Mouse (Mus musculus): ENCODE measurements around the gene Fryl.
A peak's percentile ranks its signal among the peaks of the same experiment; 100 is the strongest.

Fryl gene

DNA sequence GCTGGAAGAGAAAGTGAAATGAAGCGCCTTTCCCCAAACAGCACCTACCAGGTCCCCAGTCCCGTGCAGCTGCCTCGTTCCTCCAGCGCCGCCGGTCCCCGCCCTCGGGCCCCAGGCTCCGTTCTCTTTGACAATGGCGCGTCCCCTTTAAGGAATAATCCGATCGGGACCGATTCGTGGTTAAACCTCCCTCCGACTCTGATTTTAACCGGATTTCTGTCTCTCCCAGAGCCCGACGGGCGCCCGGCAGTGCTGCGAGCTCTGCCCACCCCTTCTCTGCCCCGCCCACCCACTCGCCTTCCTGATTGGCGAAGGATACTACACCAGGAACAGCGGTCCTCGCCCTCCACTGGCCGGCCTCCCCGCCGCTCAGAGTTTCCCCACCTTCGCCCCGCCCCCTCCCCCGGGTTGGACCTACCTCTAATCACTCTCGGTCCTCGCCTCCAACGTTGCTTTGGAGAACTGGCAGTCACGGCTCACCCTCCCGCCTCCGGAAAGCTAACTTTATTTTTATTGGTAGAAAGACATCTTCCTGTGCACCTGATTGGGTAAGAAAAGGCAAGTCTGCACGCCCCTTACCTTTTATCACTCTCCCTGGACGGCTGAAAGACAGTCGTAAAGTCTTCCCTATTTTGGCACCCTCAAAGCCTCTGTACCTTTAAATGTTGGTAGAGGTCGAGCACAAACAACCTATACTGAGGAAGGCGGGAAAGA, at the start of gene Fryl:
Gene Fryl, minus strand, starts transcription at position 268 of the 714 bp plus-strand sequence.
- peak; percentile 96 for DNase-seq (ENCODE audit: low spot score)

DNA sequence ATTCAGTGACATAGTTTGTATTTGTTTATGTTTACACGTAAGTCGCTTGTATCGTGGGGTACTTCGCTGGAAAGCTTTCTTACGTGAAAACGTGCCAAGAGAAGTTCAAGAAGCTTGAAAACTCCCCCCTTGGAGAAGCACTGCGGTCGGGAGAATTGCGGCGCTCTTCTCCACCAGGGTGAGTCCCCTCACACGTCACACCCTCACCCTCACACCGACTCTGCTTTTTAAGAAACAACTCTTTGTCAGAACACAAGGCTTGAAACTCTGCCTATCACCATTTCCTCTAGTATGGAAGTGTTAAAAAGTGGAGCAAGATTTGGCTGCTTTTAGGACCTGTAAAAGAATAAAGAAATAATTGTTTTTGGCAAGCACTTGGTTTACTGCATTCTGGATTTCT, 48.1 kb upstream of the Fryl start:
- DNase-seq (ENCODE audit: low spot score): no peak

DNA sequence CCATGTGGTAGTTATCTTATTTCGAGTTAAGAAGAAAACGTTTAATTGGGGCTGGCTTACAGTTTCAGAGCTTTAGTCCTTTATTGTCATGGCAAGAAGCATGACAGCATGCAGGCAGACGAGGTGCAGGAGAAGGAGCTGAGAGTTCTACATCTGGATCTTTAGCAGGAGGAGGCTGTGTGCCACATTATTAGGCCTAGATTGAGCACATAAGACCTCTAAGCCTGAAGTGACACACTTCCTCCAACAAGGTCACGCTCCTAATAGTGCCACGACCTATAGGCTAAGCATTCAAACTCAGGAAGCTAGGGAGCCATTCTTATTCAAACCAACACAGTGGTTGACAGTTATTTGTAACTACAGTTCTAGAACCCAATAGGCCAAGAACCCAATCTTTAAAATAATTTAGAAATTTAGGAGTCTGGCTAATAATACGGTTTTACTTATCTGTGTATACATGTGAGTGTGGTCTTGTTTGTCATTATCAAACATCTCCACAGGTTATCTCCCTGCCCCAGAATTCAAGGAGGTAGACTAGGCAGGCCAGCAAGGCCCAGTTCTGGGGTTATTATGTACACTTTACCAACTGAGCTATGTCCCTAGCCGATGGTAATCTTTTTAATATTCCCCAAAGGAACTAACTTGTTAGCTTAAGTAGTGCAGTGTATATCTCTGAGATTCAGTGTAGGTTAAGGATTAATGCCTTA, 45.3 kb upstream of the Fryl start:
- no peak for DNase-seq (ENCODE audit: low spot score)

DNA sequence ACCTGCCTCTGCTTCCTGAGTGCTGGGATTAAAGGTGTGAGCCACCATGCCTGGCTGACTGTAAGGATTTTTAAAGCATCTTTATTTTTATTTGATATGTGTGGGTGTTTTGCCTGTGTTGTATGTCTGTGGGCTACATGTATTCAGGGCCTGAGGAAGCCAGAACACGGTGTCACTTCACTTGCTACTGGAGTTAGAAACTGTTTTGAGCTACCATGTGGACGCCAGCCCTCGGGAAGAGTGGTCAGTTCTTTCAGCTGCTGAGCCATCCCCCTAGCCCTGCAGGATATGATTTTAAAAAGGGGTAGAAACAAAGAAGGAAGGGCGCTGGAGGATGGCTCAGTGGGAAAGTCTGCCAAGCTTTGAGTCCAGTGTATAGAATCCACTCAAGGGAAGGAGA, 39.5 kb upstream of the Fryl start:
- no peak for DNase-seq (ENCODE audit: low spot score)

DNA sequence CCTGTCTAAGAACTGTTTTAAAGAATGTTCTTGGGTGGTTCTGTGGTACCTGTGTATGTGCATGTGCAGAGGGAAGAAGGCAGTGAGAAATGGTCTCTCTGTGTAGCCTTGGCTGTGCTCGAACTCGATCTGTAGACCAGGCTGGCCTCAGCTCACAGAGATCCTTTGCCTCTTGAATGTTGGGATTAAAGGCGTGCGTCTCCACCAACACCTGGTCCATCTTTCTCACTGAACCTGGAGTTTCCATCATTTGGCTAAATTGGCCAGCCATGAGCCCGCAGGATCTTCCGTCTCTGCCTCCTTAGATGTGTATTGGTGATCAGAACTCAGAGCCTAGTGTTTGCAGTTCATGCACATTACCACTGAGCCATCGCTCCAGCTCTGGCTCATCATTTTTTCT, 38.6 kb upstream of the Fryl start:
- DNase-seq (ENCODE audit: low spot score): no peak

DNA sequence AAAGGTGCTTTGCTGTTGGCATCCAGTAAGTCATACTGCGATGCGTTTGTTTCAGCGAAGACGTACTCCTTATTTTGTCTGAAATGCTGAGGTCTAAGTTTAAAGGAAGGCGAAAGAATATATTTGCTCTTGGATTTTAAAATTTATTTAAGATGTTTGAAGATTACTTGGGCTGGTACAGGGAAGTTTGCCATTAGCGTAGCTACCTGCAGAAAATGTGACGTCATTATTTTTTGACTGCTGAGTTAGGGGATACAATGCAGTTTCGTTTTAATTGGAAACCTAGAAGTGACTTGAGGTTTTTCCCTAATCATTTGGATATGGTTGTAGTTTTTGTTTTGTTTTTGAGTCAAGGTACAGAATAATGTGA, 37.0 kb upstream of the Fryl start:
- no peak for DNase-seq (ENCODE audit: low spot score)

DNA sequence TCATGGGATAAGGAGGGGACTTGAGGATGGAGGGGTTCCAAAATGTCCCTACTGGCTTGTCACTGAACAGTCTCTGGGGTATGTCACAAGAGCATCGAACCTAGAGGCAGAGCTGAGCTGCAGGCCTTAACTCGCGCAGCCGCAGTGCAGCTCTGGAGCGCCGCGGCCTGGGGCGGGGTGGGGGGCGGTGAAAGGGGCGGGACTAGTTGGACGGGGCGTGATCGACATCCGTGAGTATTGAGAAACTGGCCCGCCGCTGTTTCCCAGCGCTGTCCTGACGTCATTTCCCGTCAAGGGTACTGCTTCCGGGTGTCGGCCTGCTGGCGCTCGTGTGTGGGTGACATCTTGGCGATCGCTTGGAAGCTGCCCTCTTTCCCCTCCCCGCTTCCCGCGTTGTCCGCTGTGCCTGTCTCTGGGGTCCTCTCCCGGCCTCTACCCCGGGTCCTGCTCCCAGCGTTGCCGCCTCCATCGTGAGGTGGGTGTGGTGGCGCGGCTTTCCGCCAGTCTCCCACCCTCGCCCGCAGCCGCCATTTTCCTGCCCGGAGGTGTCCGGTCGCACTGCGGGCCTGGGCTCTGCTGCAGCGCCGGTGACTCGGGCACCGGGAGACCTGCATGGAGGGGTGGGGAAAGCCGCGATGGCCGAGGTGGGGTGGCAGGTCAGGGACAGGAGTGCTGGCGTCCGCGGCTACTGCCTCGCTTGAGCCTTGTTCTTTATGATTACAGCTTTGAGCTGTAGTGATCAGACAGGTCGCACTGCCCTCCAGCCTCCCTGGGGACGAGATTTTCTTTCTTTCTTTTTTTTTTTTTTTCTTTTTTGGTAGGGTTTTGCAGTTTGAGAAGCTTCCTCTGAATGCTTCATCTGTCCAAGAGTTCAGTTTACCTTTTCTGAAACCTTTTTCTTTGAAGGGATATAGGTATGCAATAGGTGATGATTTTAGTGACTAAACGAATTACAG, 36.4 kb upstream of the Fryl start, which contains the start of gene Ociad1:
Gene Ociad1, plus strand, starts transcription at position 283 of the 956 bp plus-strand sequence.
- DNase-seq (ENCODE audit: low spot score): peak; percentile 95

DNA sequence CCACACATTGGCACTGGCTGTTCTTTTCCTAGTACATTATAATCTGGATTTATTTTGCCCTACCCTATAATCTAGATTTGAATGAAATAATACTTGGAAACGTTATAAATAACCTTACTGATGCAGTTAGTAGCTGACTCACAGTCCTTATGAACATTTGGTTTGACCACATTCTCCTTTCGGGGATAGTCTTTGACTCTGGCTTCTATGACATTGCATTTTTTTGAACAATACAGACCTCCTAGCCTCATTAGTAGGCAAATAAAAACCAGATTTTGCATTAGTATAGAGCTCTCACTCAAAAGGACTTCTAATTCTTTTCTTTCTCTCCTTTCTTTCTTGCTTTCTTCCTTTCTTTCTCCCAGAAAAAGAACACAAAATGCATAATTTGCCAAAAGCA, 33.5 kb upstream of the Fryl start:
- no peak for DNase-seq (ENCODE audit: low spot score)

DNA sequence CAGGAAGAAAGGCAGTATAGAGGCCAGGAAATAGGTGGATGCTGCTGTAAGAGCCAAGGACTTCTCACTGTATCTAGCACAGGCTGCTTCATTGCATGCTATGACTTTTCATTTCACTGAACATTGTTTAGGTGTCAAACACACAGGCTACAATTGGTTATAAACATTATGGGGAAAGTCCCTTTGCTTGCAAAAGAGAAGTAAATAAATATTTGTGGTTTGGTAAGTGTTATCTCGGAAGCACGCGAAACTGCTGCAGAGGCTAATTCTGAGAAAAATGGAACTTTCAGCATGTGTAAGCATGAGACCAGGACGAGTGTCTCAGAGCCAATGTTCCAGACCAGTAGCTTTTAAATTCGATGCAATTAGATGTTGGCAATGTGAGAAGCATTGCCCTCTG, 30.2 kb upstream of the Fryl start:
- DNase-seq (ENCODE audit: low spot score): no peak

DNA sequence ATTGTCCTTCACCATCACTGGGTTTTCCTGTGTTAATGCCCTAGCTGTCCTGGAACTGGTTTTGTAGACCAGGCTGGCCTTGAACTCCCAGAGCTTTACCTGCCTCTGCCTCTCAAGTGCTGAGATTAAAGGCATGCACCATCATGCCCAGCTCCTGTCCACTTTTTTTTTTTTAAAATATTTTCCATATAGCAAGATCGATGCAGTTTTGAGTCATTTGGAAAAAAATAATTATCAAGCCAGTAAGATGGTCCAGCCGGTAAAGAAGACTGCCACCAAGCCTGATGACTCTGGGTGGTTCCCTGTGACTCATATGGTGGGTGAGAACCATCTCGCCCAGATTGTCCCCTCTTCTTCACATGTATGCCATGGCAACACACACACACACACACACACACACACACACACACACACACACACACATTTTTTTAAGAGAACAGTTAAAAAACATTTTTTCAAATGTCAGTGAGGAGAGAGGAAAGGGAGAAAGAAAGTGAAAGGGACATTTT, 29.1 kb upstream of the Fryl start:
- DNase-seq (ENCODE audit: low spot score): no peak

DNA sequence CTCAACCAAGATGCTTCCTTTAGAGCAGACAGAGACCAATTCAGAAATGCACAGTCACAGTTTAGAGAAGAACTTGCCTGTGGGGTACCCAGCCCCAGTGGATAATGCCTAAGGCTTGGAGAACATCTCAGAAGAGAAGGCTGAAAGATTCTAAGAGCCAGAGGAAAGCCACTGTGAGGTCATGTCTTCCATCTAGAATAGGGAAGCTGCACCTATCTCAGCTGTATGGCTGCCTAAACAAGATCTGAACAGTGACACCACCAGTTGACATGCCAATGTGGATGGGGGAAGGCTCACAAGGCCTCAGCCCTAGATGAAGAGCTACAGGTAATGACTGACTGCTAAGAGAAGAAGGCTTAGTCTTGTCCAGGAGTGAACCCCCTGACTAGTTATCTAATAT, 27.6 kb upstream of the Fryl start:
- DNase-seq (ENCODE audit: low spot score): no peak

DNA sequence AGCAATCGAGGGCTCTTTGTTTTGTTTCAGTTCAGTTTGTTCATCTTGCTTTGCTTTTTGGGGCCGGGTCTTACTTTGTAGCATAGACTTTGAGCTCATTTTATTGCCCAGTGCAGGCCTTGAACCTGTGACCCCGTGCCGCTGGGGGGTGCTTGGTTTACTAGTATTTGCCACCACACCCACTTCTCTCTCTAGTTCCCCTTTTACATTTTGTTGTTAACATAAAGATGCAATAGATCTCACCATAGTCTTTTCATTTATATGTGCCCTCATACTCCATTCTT, 24.1 kb upstream of the Fryl start:
- DNase-seq (ENCODE audit: low spot score): no peak

DNA sequence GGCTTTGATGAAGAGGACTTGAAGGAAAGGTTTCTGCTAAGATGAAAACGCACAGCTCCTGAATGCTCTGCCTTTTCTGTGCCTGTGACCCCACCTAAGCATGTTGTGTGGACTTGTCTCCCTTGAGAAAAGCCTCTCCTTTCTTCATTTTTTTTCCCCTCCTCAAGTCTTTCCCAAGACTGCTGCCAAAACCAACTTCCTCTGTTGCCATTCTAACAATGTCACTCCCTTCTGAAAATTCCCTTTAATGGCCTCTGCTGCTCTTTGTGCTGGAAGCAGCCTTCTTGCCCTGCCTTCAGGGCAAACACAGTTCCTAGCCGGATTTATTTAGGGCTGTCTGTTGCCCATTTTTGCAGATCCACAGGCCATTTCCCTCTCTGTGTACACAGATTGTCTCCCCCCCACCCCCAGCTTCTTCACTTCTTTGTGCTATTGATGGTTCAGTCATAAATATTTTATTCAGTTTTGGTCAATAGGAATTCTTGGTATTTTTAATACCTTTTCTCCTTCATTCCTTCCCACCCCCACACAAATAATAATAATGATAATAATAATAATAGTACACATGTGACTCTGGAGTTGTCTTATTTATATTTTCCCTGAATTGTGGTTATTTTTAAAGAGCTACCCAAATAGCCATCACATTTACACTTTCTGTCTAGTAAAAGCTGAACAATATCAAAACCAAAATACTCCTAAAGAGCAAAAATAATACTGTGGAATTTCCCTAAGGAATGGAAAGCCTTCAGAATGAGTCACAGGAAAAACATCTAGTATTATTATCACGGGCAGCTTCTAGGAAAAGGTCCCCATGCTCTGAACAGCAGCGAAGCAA, 23.5 kb upstream of the Fryl start:
- no peak for DNase-seq (ENCODE audit: low spot score)

DNA sequence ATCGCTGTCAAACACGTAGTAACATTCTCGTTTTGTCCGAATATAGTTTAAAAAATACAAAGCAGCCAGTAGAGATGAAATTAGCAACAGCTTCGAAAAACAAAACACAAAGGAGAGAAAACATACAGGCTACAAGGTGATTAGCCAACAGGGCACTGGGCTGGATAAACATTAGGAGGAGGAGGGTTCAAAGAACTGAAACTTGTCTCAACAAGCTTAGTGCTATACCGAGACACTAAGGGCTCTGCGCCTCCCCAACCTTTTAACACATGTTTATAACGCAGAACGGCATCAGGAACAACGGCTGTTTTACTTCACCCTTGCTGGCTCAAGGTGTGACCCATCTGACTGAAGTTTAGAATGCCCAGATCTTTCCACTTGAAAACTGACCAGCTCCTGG, 22.8 kb upstream of the Fryl start:
- DNase-seq (ENCODE audit: low spot score): no peak

DNA sequence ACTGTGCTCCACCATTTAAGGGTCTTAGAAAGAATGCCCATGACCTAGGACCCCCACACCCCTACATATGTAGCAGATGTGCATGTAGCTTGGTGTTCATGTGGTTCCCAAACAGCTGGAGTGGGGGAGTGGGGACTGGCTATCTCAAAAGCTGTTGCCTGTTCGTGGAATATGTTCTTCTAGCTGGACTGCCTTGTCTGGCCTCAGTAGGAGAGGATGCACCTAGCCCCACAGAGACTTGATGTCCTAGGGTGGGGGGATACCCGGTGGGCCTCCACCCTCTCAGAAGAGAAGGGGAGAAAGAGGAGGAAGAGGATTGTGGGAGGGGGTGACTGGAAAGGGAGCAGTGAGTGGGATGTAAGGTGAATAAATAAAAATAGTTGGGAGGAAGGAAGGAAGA, 18.5 kb upstream of the Fryl start:
- DNase-seq (ENCODE audit: low spot score): no peak

DNA sequence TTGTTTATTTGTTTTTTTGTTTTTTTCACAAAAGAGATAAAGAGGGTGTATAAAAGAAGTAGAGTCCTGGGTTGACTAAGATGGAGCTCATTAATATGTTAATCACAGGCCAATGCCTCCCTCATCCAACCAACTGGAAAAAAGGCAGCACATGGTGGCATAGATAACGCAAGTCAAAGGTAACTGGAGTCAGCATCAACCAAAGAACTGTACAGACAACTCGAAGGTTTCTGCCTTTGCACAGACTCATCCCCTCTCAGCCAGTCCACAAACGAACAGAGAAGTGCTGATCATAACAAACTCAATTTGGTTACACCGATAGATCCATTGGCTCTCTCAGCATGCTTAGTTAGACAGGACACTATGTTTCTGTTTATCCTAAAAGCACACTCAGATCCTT, 16.8 kb upstream of the Fryl start:
- no peak for DNase-seq (ENCODE audit: low spot score)

DNA sequence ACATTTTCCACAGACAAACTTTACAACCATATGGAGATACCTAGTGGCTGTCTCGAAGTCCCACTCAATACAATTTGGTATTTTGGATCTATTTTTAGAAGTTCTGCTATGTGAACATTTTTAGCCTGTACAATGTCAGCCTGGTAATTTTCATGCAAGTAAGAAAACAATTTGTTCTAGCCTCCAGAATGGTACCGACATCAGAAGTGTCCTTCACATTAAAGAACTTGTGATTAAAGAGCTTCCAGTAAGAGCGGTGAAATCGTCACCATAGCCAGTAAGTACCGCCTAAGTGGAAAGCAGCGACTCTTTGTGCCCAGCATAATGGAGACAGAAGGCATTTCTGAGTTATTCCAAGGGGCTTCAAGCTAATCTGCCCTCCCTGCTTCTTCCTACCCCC, 14.2 kb upstream of the Fryl start:
- no peak for DNase-seq (ENCODE audit: low spot score)

DNA sequence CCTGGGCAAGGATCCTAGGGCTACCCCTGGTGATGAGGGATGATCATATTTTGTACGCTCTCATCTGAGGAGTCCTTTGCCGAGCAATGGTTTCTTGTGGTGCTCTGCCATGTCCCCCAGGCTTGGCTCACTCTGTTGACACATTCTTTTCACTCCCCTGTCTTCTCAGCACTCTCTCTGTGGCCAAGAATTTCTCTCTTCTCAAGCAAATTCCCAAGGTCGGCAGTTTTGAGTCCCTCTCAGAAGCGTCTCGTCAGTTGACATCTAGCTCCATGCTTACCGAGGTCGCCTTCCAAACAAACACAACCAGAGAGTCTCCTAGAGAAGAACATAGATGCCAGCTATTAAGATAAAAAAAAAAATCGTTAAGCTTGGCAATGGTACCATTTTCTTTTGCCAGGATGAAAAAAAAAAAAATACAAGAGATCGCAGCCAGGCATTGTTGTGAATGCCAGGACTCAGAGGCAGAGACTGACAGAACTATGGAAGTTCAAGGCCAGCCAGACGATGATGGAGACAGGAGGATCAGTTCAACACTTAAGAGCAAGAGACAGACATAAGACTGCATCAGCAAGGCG, 12.3 kb upstream of the Fryl start:
- no peak for DNase-seq (ENCODE audit: low spot score)

DNA sequence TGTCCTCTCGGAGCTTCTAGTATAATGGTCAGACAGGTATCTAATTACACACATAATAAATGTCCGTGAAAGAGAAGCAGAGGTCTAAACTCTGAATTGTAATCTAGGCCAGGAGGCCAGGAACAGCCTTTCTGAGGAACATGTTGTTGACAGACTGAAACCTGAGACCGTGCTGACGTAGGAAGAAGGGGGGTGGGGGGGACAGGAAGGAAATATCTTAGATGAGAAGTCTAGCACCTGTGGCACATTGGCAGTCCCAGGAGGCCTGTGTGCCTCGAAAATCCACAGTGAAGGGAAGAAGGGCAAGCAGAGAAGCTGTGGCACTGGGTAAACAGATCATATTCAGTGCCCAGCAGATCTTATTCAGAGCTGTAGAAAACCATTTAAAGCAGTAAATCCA, 9.0 kb upstream of the Fryl start:
- DNase-seq (ENCODE audit: low spot score): peak; percentile 80

DNA sequence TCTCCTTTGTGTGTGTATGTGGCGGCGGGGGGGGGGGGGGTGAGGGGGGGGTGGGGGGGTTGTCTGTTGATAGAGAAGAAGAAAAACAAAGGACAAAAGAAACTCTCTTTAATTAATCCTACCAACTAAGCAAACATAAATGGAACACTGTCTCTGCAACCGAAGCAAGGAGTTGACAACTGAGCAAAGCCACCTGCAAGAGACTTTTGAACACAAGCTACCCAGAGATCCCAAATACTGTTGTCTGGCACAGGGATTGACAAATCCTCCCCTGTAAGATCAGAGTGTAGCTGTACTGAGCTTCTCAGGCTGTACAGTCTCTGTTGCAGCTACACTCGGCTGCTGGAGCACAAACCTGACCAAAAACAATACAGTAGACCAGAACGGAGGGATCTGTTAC, 7.7 kb upstream of the Fryl start:
- no peak for DNase-seq (ENCODE audit: low spot score)

DNA sequence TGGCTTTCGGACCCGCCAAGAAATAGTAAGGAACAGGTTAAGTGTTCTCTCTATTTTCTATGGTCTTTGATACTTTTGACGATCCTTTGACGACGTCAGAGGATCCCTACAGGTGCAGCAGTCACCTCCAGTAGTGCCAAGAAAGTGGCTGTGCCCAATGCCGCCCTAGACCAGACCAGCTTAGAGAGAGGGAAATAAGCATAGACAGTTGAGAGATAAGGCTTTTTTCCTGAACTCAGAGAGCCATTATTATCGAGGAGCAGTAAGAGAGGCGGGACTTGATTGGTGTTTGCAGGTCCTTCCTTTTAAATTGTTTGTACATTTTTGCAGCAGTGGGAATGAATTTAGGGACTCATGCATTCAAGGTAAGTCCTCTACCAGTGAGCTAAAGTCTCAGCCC, 1.3 kb upstream of the Fryl start:
- DNase-seq (ENCODE audit: low spot score): no peak

DNA sequence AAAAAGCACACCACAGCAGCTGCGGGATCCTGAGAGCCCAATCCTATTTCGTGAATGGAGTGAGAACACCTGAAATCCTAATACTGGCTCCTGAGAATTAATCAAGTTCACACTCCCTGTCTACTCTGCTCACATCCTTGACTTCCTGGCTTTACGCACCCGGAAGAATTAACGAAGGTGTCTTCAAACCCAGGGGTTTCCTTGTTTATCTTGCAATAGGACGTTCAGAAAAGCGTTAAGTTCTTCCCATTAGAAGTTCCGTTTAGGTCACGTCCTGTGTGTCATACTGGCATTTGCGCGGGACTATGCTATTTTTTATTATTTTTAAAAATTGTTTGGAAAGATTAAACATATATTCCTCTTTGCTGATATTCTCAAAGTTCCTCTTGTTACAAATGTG, 677 bp upstream of the Fryl start:
- peak; percentile 54 for DNase-seq (ENCODE audit: low spot score)
